Mouse (Mus musculus): ENCODE measurements around the gene Ctsh.
"Not testable (repeated sequence)": the region's sequence is repeated elsewhere in the genome, so short reads cannot be mapped to it uniquely, and the experiment has no call there.

Gene Ctsh

GRCm38 (mm10) chr9:90056716-90057115 is 2.8 kb downstream of the Ctsh start:
- no peak for DNase-seq (ENCODE audit: low read depth, low spot score)

DNA sequence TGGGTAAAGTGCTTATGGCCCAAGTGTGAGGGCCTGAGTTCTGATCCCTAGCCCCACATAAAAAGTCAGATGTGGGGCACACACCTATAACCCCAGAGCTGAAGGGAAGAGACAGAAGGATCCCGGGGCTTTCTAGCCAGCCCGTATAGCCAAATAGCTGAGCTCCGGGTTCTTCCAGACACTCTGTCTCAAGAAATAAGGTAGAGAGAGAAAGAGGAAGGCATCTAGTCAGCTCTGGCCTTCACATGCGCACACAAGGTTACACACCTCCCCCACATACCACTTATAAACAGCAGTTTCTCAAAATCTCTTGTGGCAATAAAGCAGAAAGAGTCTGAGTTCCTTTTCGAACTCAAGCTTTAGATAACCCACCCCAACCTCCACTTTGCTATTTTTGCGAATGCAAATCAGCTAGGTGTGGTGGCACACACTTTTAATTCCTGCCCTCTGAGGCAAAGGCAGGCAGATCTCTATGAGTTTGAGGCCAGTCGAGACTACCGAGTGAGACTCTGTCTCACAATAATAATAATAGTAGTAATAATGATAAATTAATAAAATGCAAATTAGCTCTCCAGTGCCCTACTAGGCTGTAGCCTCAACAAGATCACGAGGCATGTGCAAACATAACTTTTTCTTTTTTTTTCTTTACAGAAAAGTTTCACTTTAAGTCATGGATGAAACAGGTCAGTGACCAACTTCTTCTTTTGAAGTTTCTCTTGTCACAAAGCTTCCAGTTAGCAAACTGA is 6.0 kb downstream of the Ctsh start:
- no peak for DNase-seq (ENCODE audit: low read depth, low spot score)

DNA sequence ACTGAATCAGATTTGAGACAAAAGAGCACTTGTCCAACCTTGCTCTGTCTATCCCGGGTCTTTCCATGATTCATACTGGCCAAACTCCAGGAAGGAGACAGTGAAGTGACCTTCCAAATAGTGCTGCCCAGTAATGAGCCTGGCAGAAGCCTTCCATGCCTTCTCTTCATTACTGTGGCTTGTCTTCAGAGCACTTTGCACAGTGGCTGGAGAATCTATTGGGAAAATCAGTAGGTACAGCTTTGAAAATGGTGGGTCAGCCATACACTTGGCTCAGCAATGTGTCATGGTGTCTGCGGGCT is 6.6 kb downstream of the Ctsh start:
- DNase-seq (ENCODE audit: low read depth, low spot score) = no peak

DNA sequence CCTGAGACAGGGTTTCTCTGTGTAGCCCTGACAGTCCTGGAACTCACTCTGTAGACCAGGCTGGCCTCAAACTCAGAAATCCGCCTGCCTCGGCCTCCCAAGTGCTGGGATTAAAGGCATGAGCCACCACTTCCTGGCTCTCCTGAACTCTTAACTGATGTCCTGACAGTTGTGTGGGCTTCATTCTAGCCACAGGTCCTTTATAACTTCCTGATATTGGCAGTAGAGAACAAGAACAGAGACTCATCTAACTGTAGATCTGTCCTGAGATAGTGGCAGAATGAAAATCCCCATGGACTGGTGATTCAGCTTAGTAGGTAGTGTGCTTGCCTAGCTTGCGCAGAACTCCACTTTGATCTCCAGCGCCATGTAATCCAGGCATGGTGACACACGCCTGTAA is 7.0 kb downstream of the Ctsh start:
- DNase-seq (ENCODE audit: low read depth, low spot score) = not testable (repeated sequence)

DNA sequence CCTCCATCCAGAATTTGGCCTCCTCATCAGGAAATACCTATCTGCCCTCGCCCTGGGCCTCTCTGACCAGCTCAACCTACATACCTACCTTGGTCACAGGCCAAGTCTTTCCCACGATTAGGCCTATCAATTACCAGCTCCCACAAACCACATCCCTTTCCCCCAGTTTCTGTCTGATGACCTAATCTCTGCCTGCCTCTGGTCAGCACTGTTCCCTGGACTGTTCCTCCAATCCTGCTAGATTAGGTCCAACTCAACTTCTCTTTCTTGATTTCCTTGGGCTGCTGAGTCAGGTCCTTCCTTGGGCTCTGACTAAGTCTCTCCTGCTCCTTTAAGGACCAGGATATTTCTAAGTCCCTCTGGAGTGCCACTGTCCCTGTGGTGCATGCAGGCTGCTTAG is 13.4 kb downstream of the Ctsh start:
- DNase-seq (ENCODE audit: low read depth, low spot score) = no peak

DNA sequence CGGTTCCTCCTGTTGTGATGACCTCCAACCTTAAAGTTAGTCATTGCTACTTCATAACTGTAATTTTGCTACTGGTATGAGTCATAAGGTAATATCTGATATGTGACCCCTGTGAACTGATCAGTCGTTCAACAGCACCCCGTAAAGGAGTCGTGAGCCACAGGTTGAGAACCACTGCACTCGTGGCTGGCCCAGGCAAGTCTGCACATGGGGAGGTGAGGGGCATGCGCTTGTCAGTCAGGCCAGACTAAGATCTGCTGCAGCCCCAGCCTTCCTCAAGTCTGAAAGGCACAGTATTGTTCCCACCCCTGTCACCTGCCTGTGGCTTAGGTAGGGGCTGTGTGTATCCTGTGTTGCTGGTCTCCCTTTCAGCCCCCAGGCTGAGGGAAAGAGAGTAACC is 14.8 kb downstream of the Ctsh start:
- no peak for DNase-seq (ENCODE audit: low read depth, low spot score)

- no peak for DNase-seq (ENCODE audit: low read depth, low spot score)
Measured at GRCm38 (mm10) chr9:90069485-90069884, 15.5 kb downstream of the Ctsh start.

- DNase-seq (ENCODE audit: low read depth, low spot score) = no peak
Measured at GRCm38 (mm10) chr9:90070174-90070573, 16.2 kb downstream of the Ctsh start.

- no peak for DNase-seq (ENCODE audit: low read depth, low spot score)
Measured at GRCm38 (mm10) chr9:90075336-90075735, 21.4 kb downstream of the Ctsh start.

GRCm38 (mm10) chr9:90076131-90076530 is 22.2 kb downstream of the Ctsh start:
- DNase-seq (ENCODE audit: low read depth, low spot score) = no peak

DNA sequence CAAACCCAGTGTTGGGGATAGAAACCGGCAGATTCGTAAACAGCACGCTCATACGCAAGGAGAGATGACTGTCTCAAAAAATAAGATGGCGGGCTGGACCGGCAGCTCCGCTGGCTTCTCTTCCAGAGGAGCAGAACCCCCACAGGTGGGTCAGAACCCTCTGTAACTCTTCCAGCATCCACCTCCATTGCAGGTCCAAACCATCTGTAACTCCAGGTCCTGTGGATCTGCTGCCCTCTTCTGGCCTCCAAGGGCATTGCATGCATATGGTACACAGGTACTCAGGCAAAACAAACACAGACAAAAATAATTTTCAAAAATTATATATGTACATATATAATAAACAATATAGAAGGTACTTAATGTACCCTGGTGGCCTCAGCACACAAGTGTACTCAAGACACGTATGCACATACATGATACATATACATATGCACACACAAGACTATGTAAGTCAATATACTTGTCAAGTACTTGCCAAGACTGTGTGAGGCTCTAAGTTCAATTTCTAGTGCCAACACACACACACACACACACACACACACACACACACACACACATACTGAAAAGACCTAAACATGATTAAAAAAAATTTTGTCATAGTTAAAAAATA is 23.0 kb downstream of the Ctsh start:
- DNase-seq (ENCODE audit: low read depth, low spot score) = no peak

GRCm38 (mm10) chr9:90081961-90082360 is 28.0 kb downstream of the Ctsh start:
- DNase-seq (ENCODE audit: low read depth, low spot score) = not testable (repeated sequence)

GRCm38 (mm10) chr9:90082992-90083391 is 29.0 kb downstream of the Ctsh start:
- no peak for DNase-seq (ENCODE audit: low read depth, low spot score)

DNA sequence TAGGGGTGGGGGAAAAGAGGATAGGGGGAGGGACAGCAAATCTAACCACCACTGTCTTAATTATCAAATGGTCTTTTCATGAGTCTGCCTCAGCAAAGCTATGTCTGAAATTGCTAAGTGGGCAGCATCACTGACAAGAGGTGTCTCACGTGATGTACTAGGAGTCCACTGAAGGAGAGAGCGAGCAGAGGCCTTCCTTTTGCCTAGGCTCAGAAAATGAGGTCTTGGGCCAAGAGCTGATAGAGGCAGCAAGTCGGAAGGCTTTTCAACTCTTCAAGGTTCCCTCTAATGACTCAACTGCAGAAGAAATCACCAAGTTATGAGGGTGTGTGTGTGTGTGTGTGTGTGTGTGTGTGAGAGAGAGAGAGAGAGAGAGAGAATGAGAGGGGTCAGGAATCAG is 30.2 kb downstream of the Ctsh start:
- DNase-seq (ENCODE audit: low read depth, low spot score) = no peak

DNA sequence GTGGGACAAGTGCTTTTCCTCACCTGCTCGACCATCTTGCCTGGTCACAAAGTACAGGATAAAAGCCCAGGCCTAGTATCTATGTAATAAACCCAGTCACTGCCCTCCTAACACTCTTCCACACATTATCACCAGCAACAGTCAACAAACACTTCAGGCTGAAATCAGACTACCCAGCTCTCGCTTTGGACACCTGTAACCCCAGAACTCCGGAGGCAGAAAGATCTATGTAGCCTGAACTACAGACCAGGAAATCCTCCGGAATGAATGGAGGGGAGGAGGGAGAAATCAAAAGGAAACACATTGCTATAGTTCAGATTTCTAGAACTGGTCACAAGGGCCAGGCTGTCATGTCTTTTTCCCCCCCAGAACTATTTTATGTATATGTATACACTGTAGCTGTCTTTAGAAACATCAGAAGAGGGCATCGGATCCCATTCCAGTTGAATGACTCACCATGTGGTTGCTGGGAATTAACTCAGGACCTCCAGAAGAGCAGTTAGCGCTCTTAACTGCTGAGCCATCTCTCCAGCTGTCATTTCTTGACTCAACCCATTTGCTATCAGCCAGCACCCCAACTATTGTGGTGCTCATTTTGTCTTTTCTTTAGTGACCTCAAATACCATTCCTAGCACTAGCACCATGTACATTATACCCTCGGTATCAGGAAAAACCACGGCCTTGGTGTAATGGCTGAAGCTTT is 31.0 kb downstream of the Ctsh start:
- no peak for DNase-seq (ENCODE audit: low read depth, low spot score)

DNA sequence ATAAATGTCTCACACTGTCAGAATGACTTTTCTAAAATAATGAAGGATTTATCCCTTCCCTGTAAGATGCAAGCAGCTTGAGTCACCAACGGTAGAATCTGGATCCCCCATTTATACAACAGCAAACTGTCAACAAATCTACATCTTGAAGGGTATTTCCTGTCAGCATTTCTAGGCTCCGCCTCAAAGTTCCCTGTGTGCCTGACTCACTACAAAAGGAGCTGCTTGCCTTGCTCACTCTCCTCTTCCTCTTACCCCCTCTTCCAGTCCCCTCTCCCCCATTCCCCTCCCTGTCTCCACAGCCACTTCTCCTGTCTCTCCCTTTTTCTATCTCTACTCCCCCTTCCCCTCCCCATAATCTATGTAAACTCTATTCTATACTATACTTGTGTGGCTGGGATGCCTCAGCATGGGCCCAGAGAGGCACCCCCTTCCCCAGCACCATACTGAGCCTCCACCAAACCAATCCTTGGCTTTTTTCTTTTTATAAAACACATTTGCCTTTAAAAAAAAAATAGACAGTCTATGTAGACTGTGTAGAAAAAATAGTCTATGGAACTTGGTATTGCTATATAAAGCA is 34.0 kb downstream of the Ctsh start:
- no peak for DNase-seq (ENCODE audit: low read depth, low spot score)

DNA sequence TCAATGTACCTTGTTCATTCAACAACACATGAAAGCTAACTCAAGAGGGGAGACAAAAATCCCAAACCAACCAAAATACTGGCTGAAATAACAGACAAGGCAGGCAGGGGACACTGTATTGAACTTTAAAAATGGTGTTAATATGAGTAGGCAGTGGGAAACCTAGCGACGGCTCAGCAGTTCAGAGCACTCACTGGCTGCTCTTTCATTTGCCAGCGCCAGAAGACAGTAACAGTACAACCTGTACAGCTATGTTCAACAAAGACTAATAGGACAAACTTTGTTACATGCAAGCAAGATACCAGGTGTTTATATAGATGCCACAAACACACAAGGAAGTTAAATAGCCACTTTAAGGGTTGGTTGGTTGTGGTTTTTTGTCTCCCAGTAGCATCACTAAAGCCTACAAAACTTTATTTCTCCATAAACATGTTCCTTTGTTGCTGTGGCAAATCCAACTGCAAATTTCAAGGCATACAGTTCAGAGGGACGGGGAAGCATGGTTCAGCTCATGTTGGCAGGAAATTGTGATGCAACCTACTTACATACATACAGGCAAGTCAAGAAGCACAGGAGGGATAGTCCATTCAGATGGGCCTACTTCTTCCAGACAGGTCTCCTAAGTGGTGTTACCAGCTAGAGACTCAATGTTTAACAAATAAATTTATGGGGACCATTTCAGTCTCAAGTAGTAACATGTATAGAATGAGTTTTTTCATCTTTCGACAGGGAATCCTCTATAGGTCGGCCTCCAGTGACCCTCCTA is 35.6 kb downstream of the Ctsh start:
- no peak for DNase-seq (ENCODE audit: low read depth, low spot score)

DNA sequence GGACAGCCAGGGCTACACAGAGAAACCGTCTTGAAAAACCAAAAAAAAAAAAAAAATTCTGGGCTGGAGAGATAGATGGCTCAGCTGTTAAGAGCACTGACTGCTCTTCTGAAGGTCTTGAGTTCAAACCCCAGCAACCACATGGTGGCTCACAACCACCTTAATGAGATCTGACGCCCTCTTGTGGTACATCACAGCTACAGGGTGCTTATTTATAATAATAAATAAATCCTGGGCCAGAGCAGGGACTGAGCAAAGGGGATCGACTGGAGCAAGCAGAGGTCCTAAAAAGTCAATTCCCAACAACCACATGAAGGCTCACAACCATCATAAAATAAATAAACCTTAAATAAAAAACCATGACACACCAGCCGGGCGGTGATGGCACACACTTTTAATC is 45.0 kb downstream of the Ctsh start:
- no peak for DNase-seq (ENCODE audit: low read depth, low spot score)

- no peak for DNase-seq (ENCODE audit: low read depth, low spot score)
Measured at GRCm38 (mm10) chr9:90100760-90101159, 46.8 kb downstream of the Ctsh start.

GRCm38 (mm10) chr9:90105462-90105861 is 51.5 kb downstream of the Ctsh start:
- no peak for DNase-seq (ENCODE audit: low read depth, low spot score)

- DNase-seq (ENCODE audit: low read depth, low spot score) = no peak
Measured at GRCm38 (mm10) chr9:90106915-90107314, 53.0 kb downstream of the Ctsh start.

- DNase-seq (ENCODE audit: low read depth, low spot score) = no peak
Measured at GRCm38 (mm10) chr9:90108272-90108671, 54.3 kb downstream of the Ctsh start.
